Mouse (Mus musculus) cerebellum, adult 2 months (tissue): ENCODE results near the gene 4931428F04Rik. TPM values are rescaled to one million over a fixed set of nuclear protein-coding genes. Genes with fewer than 3 reads are reported as not detected.
A peak's percentile ranks its signal among the peaks of the same experiment; 100 is the strongest.

ENCODE experiments used
- DNase-seq, 2 experiments: peaks; one replicate each; pipeline ENCODE4 v3.0.0; 2021
- H3K27ac ChIP-seq: fragments of 200-500 bp; 2 replicates; pipeline ENCODE4 v1.5.1; 2012; ENCODE audit warnings: low read length, control low read depth, inconsistent platforms; ENCODE audit not compliant: insufficient read depth
- H3K27me3 ChIP-seq: fragments of 200-500 bp; 2 replicates; pipeline ENCODE4 v1.6.1; 2012; ENCODE audit warnings: inconsistent platforms, mild to moderate bottlenecking, low read length, moderate library complexity; ENCODE audit not compliant: control insufficient read depth, insufficient read depth
- H3K4me1 ChIP-seq: fragments of 200-500 bp; 2 replicates; pipeline ENCODE4 v1.6.1; 2011; ENCODE audit warnings: low read length; ENCODE audit not compliant: control insufficient read depth, insufficient read depth
- H3K4me3 ChIP-seq: fragments of 200-500 bp; replicated peaks from 2 replicates; pipeline ENCODE3; 2011; ENCODE audit warnings: mild to moderate bottlenecking, low read depth, low read length, control low read depth; ENCODE audit not compliant: insufficient read depth
- CTCF ChIP-seq: fragments of 200-500 bp; IDR thresholded peaks from 2 replicates; pipeline ENCODE4 v1.5.1; 2011; ENCODE audit warnings: low read depth, mild to moderate bottlenecking, control low read depth, low read length, moderate library complexity, borderline replicate concordance; ENCODE audit not compliant: insufficient read depth
- POLR2A ChIP-seq: fragments of 200-500 bp; IDR thresholded peaks from 2 replicates; pipeline ENCODE4 v1.6.1; 2011; ENCODE audit warnings: low read length, control low read depth, borderline replicate concordance; ENCODE audit not compliant: insufficient read depth
- WGBS: fragments of 180-500 bp; shearing (Covaris S2); methylation state at CpG from one replicate; pipeline ENCODE4 v1.1.7; 2018; 5-methylcytosine and 5-hydroxymethylcytosine counted together
- polyA plus RNA-seq: library from polyadenylated mRNA; depleted of rRNA; stranded (reverse); fragments of >200 nt; gene quantifications from 2 replicates; pipeline ENCODE4 v1.2.3, GENCODE M21; 2012; rRNA removed

Gene 4931428F04Rik
- 25.1 and 27.4 TPM in 2 replicates for polyA plus RNA-seq

GRCm38 (mm10) chr8:105289805-105290460 lies at the start of gene 4931428F04Rik:
TSS of gene 4931428F04Rik (minus strand) at chr8:105289864.
- H3K27ac ChIP-seq: peak within 1 kb of the TSS; percentile 55
- 1% methylated on average over 43 of the region's 43 CpGs for WGBS
- DNase-seq: peak; percentile 73 to 76
- TF ChIP-seq POLR2A (no peak), CTCF (peak; percentile 60; the same call in 1 of the 2 replicates)
- H3K27me3 ChIP-seq: no peaks in the 10 kb centered on the region
- H3K4me3 ChIP-seq: peak within 1 kb of the TSS; percentile 69
- H3K4me1 ChIP-seq: peaks cover 24% of the 10 kb centered on the region

- WGBS: 76% methylated on average over 4 of the region's 4 CpGs
Observed at GRCm38 (mm10) chr8:105338992-105339391, 49.3 kb upstream of the 4931428F04Rik start.

GRCm38 (mm10) chr8:105336373-105337130 lies 46.9 kb upstream of the 4931428F04Rik start:
- Histone ChIP-seq H3K27ac (no peak overlapping the region), H3K27me3 (no peaks in the 10 kb centered on the region), H3K4me1 (no peaks in the 10 kb centered on the region), H3K4me3 (no peak overlapping the region)
- no peak for TF ChIP-seq CTCF
- no peak for TF ChIP-seq POLR2A
- WGBS: 55% methylated on average over 32 of the region's 32 CpGs
- peak in 1 of 2 experiments; percentile 8 for DNase-seq

More at GRCm38 (mm10) chr8:105338992-105339391, 49.3 kb upstream of the 4931428F04Rik start:
- no peak overlapping the region for H3K4me3 ChIP-seq
- no peaks in the 10 kb centered on the region for H3K4me1 ChIP-seq
- TF ChIP-seq CTCF: no peak
- TF ChIP-seq POLR2A: no peak
- no peak for DNase-seq
- no peak overlapping the region for H3K27ac ChIP-seq
- no peaks in the 10 kb centered on the region for H3K27me3 ChIP-seq

GRCm38 (mm10) chr8:105332523-105332922 lies 42.9 kb upstream of the 4931428F04Rik start:
- TF ChIP-seq CTCF (no peak), POLR2A (no peak)
- Histone ChIP-seq H3K27me3 (no peaks in the 10 kb centered on the region), H3K27ac (no peak overlapping the region), H3K4me3 (no peak overlapping the region), H3K4me1 (peaks cover under 1% of the 10 kb centered on the region; the same call in 1 of the 2 replicates)
- DNase-seq: no peak
- 80% methylated on average over 2 of the region's 2 CpGs for whole genome bisulfite sequencing

GRCm38 (mm10) chr8:105331931-105332330 lies 42.3 kb upstream of the 4931428F04Rik start:
- 91% methylated on average over 9 of the region's 9 CpGs for WGBS
- no peak overlapping the region for H3K27ac ChIP-seq
- H3K4me3 ChIP-seq: no peak overlapping the region
- no peaks in the 10 kb centered on the region for H3K27me3 ChIP-seq
- H3K4me1 ChIP-seq: peaks cover 3% of the 10 kb centered on the region; the same call in 1 of the 2 replicates
- no peak for DNase-seq
- TF ChIP-seq CTCF (no peak), POLR2A (no peak)

- H3K27me3 ChIP-seq: no peaks in the 10 kb centered on the region
- H3K4me3 ChIP-seq: no peak overlapping the region
- H3K4me1 ChIP-seq: peaks cover 3% of the 10 kb centered on the region; the same call in 1 of the 2 replicates
- DNase-seq: peak in 1 of 2 experiments; percentile 3
- TF ChIP-seq POLR2A (no peak), CTCF (no peak)
- 92% methylated on average over 22 of the region's 22 CpGs for WGBS
- no peak overlapping the region for H3K27ac ChIP-seq
Observed at GRCm38 (mm10) chr8:105331469-105331868, 41.8 kb upstream of the 4931428F04Rik start.

- H3K27ac ChIP-seq: no peak overlapping the region
- no peak overlapping the region for H3K4me3 ChIP-seq
- no peaks in the 10 kb centered on the region for H3K27me3 ChIP-seq
- H3K4me1 ChIP-seq: peaks cover 3% of the 10 kb centered on the region; the same call in 1 of the 2 replicates
- TF ChIP-seq CTCF (no peak), POLR2A (no peak)
- no peak for DNase-seq
- 86% methylated on average over 12 of the region's 12 CpGs for WGBS
Observed at GRCm38 (mm10) chr8:105330325-105330724, 40.7 kb upstream of the 4931428F04Rik start.

GRCm38 (mm10) chr8:105326968-105327367 lies 37.3 kb upstream of the 4931428F04Rik start:
- no peak for TF ChIP-seq CTCF
- TF ChIP-seq POLR2A: no peak
- H3K4me3 ChIP-seq: peak overlapping the region; percentile 83
- no peaks in the 10 kb centered on the region for H3K27me3 ChIP-seq
- H3K4me1 ChIP-seq: peaks cover 3% of the 10 kb centered on the region; the same call in 1 of the 2 replicates
- WGBS: 26% methylated on average over 6 of the region's 6 CpGs
- no peak overlapping the region for H3K27ac ChIP-seq
- peak in 1 of 2 experiments; percentile 20 for DNase-seq
